Mouse (Mus musculus) spleen, adult 18-20 months (tissue): ENCODE results near the gene Nrbf2.

Experiments used
- DNase-seq, 2 experiments: peaks; one replicate each; pipeline ENCODE4 v3.0.0; 2022; ENCODE audit warnings: mixed read lengths in 2 of 2

Gene Nrbf2

DNA sequence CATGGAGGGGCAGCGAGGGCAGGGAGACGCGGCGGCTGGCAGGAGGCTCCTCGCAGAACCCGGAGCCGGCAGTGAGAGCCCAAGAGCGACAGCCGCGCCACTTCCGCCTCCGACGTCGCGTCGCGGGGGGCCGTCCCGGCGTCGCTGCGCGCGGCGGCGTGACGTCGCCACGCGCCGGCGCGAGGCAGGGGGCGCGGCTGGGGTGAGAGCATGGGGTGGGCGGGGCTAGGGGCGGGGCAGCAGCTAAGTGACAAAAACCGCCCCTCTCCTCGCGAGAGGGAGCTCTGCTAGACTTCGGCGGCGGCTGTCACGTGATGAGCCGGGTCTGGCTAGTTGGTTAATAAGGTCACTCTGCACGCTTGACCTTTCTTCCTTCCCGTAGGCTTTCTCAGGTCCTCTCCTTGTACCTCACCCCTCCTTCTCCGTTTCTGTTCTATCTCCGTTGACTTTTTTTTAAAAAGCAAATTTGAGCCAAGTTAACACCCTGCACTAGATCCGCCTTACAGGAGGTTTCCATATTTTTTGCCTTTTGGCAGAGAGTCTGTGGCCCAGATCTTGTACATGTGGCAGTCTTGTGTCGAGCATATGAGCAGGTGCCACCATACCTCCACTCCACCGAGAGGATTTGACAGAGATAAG, at the start of gene Nrbf2:
Gene Nrbf2 (minus strand): TSS at position 130 of the 639 bp plus-strand sequence.
- DNase-seq = peak; percentile 75 to 78

DNA sequence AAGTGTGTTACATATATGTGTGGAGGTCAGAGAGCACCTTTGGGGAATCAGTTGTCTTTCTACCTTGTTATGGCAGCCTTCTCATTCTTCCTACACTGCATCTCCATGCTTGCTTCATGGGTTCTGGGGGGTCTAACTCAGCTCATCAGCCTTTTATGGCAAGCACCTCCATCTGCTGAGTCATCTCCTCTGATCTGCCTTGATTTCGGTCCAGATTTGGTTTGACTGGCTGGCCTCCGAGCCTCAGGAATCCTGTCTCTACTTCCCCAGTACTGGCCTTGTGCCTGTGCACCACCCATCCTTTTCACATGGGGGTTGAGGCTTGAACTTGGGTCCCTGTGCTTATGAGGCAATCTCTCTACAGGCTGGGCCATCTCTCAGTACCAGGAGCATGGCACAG, 45.5 kb upstream of the Nrbf2 start:
- DNase-seq = no peak

GRCm38 (mm10) chr10:67329661-67330060, 44.6 kb upstream of the Nrbf2 start:
- DNase-seq = no peak

- no peak for DNase-seq
Measured at GRCm38 (mm10) chr10:67328208-67328607, 43.1 kb upstream of the Nrbf2 start.

DNA sequence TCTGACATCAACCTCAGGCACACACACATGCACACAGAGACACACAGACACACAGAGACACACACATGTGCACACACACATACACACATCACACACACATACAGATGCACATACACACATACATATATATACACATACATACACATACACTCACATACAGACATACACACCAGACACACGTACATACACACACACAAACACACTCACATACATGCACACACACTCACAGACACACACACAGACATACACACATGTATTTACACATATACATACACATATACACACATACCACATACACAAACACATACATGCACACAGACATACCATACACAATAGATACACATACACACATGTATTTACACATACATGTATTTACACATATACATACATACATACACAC, 38.9 kb upstream of the Nrbf2 start:
- no peak for DNase-seq

GRCm38 (mm10) chr10:67321396-67321795, 36.3 kb upstream of the Nrbf2 start:
- DNase-seq = no peak

- no peak for DNase-seq
Measured at GRCm38 (mm10) chr10:67320207-67320859, 35.2 kb upstream of the Nrbf2 start.

- no peak for DNase-seq
Measured at GRCm38 (mm10) chr10:67319016-67319725, 34.1 kb upstream of the Nrbf2 start.

DNA sequence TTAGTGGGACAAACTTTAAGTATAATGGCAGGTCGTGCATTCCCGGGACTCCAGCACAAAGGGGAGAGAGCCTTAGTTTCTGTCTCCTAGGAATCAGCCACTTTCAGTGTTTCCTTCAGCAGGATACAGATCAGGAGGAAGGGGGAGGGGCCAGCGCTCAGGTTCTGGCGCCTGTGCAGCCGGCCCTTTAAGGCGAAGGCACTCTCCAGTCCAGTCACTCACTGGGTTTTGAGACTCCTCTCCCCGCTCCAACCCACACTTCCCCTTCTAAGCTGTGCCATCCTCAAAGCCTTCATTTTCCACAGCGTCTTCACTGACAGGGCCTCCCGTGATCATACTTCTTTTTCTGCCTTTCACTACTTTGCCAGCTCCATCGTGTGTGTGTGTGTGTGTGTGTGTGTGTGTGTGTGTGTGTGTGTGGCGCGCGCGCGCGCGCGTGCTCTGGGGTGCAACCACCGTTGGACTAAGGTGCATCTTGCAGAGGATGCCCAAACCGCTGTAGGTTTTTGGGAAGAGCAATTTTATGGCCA, 32.9 kb upstream of the Nrbf2 start:
- no peak for DNase-seq

DNA sequence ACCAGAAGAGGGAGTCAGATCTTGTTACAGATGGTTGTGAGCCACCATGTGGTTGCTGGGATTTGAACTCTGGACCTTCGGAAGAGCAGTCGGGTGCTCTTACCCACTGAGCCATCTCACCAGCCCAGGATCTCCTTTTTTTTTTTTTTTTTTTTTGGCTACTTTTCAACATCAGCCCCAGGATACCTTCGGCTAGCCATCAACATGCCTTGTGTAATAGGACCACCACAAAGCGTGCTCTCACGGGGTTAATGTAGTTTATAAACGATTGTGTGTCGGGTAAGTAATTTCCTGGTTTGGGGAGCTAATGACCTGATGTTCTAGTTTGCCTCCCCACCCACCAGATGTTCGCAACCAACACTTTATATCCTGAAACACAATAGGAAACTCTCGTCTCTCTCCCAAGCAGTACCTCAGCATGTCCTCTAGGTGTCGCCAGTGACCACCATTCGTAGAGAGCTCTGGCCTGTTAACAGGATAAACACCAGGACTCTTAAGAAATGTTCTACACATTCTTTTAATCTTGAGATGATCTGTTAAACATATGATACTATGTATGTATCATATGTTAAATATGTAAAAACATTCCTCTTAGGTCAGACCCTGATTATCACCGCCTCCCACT, 29.8 kb upstream of the Nrbf2 start:
- DNase-seq = peak in 1 of 2 experiments; percentile 43

DNA sequence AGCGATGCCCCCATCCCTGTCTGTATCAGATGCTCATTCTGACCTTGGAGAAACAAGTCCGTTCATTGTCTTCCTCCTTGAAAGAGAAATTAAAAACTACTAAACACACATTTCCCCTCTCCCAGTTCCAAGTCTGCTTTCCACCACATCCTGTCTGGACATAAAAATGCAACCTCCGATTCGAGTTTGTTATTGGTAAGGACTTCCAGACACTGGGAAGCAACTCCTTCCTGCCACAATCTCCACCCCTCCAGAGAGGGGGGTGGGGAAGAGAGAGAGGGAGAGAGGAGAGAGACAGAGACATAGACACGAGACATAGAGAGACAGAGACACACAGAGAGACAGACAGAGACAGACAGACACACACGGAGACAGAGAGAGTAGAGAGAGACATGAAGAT, 27.4 kb upstream of the Nrbf2 start:
- DNase-seq = no peak

DNA sequence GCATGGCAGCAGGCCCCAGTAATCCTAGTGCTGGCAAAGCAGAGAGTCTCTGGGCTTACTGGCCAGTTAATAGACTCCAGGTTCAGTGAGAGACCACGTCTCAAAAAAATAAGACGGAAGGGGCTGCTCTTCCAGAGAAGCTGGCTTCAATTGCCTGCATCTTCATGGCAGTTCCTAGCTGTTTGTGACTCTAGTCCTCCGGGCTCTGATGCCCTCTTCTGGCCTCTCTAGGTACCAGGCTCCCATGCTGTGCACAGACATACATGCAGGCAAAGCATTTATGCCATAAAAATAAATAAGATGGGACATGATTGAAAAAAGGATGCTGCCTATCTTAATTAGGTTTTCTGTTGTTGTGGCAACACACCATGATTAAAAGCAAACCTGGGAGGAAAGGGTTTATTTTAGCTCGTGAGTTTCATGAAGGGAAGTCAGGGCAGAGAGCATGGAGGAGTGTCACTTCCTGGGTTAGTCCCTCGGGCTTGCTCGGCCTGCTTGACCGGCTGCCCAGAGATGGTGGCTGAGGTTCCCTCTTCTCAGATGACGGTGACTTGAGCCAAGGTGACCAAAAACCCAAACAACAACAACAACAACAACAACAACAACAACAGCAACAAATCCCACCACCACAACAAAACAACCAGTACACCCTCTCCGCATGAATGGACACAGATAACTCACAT, 26.3 kb upstream of the Nrbf2 start:
- DNase-seq = peak; percentile 31 to 53

DNA sequence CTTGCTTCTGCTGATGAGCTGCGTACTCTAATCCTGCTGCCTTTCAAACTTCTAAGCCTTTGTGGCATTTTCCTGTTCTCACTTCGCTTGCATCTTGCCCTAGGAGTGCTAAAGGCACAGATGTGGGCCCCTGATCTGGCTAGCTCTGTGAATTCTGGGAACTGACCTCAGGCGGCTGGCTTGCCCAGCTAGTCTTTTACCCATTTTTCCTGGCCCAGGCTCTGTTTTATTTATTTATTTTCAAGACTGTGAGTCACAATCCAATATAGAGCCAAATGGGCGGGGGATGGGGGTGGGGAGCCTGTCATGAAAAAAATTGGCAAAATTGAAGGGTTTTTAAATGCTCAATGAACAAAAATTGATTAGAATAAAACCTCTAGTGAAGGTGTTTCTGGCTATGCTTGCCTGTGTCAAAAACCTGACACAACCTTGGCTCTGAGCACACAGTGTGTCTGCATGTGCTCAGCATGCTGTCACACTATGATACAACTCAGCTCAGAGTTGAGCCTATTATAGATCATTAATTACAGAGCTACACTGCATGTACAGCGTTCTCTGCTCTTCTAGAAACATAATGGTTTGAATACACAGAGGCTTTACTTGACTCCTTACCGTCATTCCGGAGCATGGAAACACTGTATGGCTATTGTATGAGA, 24.5 kb upstream of the Nrbf2 start:
- no peak for DNase-seq

DNA sequence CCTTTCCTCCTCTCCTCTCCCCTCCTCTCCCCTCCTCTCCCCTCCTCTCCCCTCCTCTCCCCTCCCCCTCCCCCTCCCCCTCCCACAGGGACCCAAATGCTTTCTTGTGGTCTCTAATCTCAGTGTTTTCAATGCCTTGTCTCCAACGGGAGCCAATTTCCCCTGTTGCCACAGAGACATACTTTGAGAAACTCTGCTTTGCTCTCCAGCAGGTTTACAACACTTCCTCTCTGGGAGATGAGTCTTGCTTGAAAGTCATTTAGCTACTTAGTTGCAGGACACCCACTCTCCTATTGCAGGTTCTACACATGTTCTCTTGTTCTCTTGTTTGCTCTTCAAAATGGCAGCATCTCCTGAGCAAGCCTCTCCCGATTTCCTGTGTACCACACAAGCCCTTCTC, 17.2 kb upstream of the Nrbf2 start:
- no peak for DNase-seq

- DNase-seq = no peak
Measured at GRCm38 (mm10) chr10:67301046-67301445, 15.9 kb upstream of the Nrbf2 start.

DNA sequence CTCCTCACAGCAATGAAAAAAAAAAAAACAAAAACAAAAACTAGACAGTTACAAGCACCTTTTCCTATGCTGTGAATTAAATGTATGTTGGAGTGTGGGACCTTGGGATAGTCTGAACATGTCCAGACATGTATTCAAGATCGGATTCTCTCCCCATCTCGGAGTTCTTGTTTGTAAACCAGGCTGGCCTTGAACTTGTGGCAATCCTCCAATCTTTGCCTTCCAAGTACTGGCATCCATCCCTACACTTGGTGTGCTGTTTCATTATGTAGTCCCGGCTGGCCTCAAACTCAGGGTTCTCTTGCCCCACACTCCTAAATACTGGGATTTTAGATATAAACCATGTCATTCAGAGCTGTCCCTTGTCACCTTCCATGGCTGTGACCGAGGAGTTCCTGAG, 14.2 kb upstream of the Nrbf2 start:
- no peak for DNase-seq

GRCm38 (mm10) chr10:67298856-67299255, 13.8 kb upstream of the Nrbf2 start:
- DNase-seq = no peak

- DNase-seq = no peak
Measured at GRCm38 (mm10) chr10:67297175-67297855, 12.2 kb upstream of the Nrbf2 start.

DNA sequence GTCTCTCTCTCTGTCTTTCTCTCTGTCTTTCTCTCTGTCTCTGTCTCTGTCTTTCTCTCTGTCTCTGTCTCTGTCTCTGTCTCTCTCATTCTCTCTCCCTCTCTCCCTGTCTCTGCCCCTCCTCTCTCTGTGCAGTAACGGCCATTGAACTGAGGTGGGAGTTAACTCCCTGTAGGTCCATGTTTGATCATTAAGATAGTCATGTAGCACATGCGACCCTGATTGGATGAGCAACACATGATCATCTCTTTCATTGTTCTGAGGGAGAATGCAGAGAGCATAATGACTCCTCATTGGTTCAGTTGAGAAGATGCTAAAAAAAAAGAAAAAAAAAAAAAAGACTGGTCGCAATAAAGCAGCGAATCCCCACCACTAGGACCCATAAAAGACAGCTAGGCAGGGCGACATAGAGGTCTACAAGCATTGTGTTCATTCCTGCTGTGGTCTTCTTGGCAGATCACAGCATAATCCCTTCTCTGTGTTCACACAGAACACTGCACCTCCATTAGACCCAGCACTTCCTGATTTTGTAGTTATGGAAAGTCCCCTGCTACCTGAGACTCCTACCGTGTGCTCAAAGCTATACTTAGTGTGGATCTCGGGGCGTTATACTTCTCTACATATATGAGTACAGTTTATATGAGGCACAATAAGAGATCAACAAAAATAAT, 11.5 kb upstream of the Nrbf2 start:
- DNase-seq = no peak

- DNase-seq = no peak
Measured at GRCm38 (mm10) chr10:67295938-67296466, 10.9 kb upstream of the Nrbf2 start.

- no peak for DNase-seq
Measured at GRCm38 (mm10) chr10:67295331-67295730, 10.2 kb upstream of the Nrbf2 start.
